ENCODE assay signal across 13 mouse cellular contexts in genomic region chr5:4081513-4081912, GRCm38 (mm10).
"Had no signal": no experiment of that assay in that cellular context is flagged by ENCODE, and none has a peak within 500 bp of the region (broad histone marks: within the 10 kb centered on the region; RNA-seq: fewer than 3 reads in every experiment).

No protein-coding gene starts in this region.

- H3K4me1 ChIP-seq: intestine, embryonic 15.5 days; limb, embryonic 15.5 days; midbrain, embryonic 10.5 days; midbrain, embryonic 15.5 days had no signal

- ATAC-seq: intestine, embryonic 15.5 days; midbrain, embryonic 15.5 days had no signal

- H3K27me3 ChIP-seq: intestine, embryonic 15.5 days; limb, embryonic 15.5 days; midbrain, embryonic 15.5 days had no signal

- H3K4me3 ChIP-seq: intestine, embryonic 15.5 days; layer of hippocampus, adult 2 months; limb, embryonic 15.5 days; midbrain, embryonic 10.5 days; midbrain, embryonic 15.5 days had no signal

- H3K27ac ChIP-seq: intestine, embryonic 15.5 days; layer of hippocampus, adult 2 months; limb, embryonic 15.5 days; liver, embryonic 14.5 days; midbrain, embryonic 10.5 days; midbrain, embryonic 15.5 days; stomach, postnatal 0 days had no signal

- H3K4me2 ChIP-seq: intestine, embryonic 15.5 days; limb, embryonic 15.5 days; midbrain, embryonic 15.5 days had no signal

- H3K9ac ChIP-seq: intestine, embryonic 15.5 days; limb, embryonic 15.5 days; liver, embryonic 14.5 days; midbrain, embryonic 15.5 days had no signal

- DNase-seq: kidney, adult 8-10 months; kidney, postnatal 4 days; lung, adult 18-20 months; right cerebral cortex, postnatal 4 days; spleen, adult 18-20 months; thymus, postnatal 14 days had no signal

- H3K9me3 ChIP-seq: intestine, embryonic 15.5 days; limb, embryonic 15.5 days; midbrain, embryonic 10.5 days; midbrain, embryonic 15.5 days had no signal
